Mouse (Mus musculus) cerebellum, postnatal 14 days (tissue): ENCODE measurements around the gene Ociad2.

Experiments
- DNase-seq, 2 experiments: peaks; one replicate each; pipeline ENCODE4 v3.0.0; 2021; ENCODE audit warnings: mixed read lengths in 2 of 2

Ociad2 gene

GRCm38 (mm10) chr5:73301601-73302307 is 39.1 kb downstream of the Ociad2 start:
- DNase-seq = no peak

GRCm38 (mm10) chr5:73295916-73296315 is 44.9 kb downstream of the Ociad2 start:
- DNase-seq = no peak

DNA sequence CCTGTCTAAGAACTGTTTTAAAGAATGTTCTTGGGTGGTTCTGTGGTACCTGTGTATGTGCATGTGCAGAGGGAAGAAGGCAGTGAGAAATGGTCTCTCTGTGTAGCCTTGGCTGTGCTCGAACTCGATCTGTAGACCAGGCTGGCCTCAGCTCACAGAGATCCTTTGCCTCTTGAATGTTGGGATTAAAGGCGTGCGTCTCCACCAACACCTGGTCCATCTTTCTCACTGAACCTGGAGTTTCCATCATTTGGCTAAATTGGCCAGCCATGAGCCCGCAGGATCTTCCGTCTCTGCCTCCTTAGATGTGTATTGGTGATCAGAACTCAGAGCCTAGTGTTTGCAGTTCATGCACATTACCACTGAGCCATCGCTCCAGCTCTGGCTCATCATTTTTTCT is 45.8 kb downstream of the Ociad2 start:
- no peak for DNase-seq

DNA sequence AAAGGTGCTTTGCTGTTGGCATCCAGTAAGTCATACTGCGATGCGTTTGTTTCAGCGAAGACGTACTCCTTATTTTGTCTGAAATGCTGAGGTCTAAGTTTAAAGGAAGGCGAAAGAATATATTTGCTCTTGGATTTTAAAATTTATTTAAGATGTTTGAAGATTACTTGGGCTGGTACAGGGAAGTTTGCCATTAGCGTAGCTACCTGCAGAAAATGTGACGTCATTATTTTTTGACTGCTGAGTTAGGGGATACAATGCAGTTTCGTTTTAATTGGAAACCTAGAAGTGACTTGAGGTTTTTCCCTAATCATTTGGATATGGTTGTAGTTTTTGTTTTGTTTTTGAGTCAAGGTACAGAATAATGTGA is 47.4 kb downstream of the Ociad2 start:
- DNase-seq = no peak

GRCm38 (mm10) chr5:73292502-73293457 is 48.0 kb downstream of the Ociad2 start, which contains the start of gene Ociad1:
Gene Ociad1, plus strand, starts transcription at chr5:73292784.
- DNase-seq = peak; percentile 96 to 97

DNA sequence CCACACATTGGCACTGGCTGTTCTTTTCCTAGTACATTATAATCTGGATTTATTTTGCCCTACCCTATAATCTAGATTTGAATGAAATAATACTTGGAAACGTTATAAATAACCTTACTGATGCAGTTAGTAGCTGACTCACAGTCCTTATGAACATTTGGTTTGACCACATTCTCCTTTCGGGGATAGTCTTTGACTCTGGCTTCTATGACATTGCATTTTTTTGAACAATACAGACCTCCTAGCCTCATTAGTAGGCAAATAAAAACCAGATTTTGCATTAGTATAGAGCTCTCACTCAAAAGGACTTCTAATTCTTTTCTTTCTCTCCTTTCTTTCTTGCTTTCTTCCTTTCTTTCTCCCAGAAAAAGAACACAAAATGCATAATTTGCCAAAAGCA is 50.9 kb downstream of the Ociad2 start:
- DNase-seq = no peak

DNA sequence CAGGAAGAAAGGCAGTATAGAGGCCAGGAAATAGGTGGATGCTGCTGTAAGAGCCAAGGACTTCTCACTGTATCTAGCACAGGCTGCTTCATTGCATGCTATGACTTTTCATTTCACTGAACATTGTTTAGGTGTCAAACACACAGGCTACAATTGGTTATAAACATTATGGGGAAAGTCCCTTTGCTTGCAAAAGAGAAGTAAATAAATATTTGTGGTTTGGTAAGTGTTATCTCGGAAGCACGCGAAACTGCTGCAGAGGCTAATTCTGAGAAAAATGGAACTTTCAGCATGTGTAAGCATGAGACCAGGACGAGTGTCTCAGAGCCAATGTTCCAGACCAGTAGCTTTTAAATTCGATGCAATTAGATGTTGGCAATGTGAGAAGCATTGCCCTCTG is 54.2 kb downstream of the Ociad2 start:
- DNase-seq = no peak

- DNase-seq = no peak
Measured at GRCm38 (mm10) chr5:73285470-73285978, 55.3 kb downstream of the Ociad2 start.

DNA sequence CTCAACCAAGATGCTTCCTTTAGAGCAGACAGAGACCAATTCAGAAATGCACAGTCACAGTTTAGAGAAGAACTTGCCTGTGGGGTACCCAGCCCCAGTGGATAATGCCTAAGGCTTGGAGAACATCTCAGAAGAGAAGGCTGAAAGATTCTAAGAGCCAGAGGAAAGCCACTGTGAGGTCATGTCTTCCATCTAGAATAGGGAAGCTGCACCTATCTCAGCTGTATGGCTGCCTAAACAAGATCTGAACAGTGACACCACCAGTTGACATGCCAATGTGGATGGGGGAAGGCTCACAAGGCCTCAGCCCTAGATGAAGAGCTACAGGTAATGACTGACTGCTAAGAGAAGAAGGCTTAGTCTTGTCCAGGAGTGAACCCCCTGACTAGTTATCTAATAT is 56.8 kb downstream of the Ociad2 start:
- DNase-seq = no peak

- DNase-seq = no peak
Measured at GRCm38 (mm10) chr5:73280567-73280850, 60.3 kb downstream of the Ociad2 start.

DNA sequence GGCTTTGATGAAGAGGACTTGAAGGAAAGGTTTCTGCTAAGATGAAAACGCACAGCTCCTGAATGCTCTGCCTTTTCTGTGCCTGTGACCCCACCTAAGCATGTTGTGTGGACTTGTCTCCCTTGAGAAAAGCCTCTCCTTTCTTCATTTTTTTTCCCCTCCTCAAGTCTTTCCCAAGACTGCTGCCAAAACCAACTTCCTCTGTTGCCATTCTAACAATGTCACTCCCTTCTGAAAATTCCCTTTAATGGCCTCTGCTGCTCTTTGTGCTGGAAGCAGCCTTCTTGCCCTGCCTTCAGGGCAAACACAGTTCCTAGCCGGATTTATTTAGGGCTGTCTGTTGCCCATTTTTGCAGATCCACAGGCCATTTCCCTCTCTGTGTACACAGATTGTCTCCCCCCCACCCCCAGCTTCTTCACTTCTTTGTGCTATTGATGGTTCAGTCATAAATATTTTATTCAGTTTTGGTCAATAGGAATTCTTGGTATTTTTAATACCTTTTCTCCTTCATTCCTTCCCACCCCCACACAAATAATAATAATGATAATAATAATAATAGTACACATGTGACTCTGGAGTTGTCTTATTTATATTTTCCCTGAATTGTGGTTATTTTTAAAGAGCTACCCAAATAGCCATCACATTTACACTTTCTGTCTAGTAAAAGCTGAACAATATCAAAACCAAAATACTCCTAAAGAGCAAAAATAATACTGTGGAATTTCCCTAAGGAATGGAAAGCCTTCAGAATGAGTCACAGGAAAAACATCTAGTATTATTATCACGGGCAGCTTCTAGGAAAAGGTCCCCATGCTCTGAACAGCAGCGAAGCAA is 60.9 kb downstream of the Ociad2 start:
- DNase-seq = no peak

- DNase-seq = no peak
Measured at GRCm38 (mm10) chr5:73279190-73279589, 61.6 kb downstream of the Ociad2 start.

DNA sequence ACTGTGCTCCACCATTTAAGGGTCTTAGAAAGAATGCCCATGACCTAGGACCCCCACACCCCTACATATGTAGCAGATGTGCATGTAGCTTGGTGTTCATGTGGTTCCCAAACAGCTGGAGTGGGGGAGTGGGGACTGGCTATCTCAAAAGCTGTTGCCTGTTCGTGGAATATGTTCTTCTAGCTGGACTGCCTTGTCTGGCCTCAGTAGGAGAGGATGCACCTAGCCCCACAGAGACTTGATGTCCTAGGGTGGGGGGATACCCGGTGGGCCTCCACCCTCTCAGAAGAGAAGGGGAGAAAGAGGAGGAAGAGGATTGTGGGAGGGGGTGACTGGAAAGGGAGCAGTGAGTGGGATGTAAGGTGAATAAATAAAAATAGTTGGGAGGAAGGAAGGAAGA is 65.9 kb downstream of the Ociad2 start:
- DNase-seq = no peak

GRCm38 (mm10) chr5:73273171-73273570 is 67.7 kb downstream of the Ociad2 start:
- DNase-seq = no peak
